Mouse (Mus musculus): ENCODE measurements at regions not wholly inside any gene's neighbourhood (a gene's known extent, or its start where the extent isn't known, plus 50 kb on each side); places are given as distances from the start of the nearest gene placed in this dataset.

DNA sequence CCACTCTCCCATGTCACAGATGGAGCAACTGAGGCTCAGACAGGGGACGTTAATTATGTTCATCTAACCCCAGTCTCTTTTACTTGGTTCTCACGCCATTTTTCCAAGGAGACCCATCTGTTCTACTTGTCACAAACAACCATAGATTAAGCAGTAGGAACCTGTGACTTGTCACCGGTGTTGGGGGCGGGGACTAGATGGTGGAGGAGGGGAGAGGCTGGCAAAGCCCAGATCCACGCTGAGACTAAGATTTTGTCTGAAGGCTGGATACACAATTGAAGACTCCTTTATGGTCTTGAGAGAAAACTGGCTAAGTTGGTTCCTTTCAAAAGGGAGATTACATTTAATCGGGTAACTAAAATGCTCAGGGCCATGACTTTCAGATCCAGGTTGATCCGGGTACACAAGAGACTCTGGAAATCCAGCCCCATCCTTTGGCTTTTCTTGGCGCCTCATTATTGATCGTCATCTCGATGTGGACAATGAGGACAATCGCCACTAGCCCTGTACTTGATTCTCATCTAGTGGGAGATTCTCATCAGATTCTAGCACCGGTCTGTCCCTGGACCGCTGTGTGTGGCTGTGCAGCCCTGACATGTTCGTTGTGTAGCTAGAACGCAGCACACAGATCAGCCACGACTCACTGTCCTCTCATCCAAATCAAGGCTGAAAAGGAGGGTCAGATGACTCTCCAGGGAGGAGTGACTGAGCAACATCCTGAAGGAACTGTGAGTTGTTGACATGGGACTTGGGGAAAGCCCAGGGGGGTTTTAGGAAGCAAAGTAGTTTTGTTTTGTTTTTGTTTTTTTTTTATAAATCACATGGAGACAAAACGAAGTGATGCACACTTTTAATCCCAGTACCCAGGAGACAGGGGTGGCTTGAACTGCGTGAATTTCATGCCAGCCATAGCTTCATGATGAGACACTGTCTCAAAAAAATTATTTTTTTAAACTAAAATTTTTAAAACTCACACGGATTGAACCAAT lies 83.1 kb upstream of the Med13l start:
- TF ChIP-seq CTCF (IDR thresholded peaks at IDR 0.05; ENCODE audit: low read depth, low read length): no peak
- TF ChIP-seq GATA1 (IDR thresholded peaks at IDR 0.05; ENCODE audit: borderline replicate concordance, low read length): no peak
- TF ChIP-seq GATA2 (IDR thresholded peaks at IDR 0.05; ENCODE audit: borderline replicate concordance, low read depth, low read length): no peak
- TF ChIP-seq TAL1 (conservative IDR thresholded peaks at IDR 0.05; ENCODE audit: low read depth, low read length): no peak

All from G1E (cell line).